Mouse (Mus musculus) urinary bladder, adult 2 months (tissue): ENCODE results near the gene Slc5a10. TPM values are rescaled to one million over a fixed set of nuclear protein-coding genes. Genes with fewer than 3 reads are reported as not detected.

Experiments used
- DNase-seq: peaks from one replicate; pipeline ENCODE4 v3.0.0; 2022; ENCODE audit warnings: low spot score
- polyA plus RNA-seq: library from polyadenylated mRNA; depleted of rRNA; stranded (reverse); fragments of >200 nt; gene quantifications from 2 replicates; pipeline ENCODE4 v1.2.3, GENCODE M21; 2012

Slc5a10 gene
- polyA plus RNA-seq, 1 experiment: 0.03 TPM

GRCm38 (mm10) chr11:61669492-61670490 lies 50.8 kb downstream of the Slc5a10 start:
- no peak for DNase-seq

GRCm38 (mm10) chr11:61667782-61668181 lies 52.8 kb downstream of the Slc5a10 start:
- no peak for DNase-seq

DNA sequence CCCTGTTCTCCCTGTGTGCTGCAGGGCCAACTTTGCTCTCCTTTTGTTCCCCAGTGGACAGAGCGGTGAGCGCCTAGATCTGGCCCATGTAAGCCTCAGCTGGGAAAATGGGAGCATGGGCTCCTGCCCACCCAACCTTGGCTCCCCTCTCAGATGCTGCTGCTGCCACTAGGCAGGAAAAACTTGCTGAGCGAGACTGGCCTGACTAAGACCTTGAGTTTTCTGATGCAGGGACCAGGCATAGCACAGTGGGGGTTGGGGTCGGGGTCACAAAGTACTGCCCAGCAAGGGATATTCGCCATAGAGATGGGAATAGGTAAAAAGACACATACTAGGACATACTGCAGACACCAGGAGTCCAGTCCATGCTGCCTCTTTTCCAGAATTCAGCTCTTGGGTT lies 53.4 kb downstream of the Slc5a10 start:
- DNase-seq: no peak

DNA sequence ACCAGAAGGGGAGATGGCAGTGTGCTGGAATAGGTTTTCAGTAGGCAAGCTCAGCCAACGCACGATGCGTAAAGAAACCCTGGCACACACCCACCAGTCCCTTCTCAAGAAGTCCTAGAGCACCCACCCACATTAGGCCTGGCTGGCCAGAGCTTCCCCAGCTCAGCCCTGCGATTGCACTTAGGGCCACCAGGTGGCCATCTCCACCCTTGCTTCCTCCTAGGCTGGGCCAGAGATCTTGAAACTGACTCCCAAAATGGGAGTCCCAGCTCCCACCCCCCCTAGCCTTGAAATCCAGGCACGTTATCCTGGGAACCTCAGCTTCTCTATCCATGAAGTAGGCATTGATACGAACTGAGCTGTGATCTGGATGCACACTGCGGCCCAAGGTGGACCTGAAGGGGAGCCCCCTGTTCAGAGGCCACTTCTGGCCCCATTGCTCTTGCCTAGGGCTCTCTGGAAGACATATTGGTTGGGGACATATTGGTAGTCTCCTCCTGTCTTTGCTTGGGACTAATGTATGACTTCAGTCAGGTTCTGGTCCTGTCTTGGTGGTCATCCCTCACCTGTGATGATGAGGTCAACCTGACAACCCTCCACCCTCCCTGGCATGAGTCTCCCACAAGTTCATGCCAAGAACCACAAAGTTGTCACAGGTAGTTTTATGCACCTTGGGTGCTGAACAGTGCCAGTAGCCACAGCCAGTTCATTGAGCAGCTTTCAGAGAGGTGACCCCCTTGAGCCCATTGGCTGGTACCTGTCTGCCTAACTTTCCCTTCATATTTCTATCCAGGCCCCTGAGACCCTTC lies 54.4 kb downstream of the Slc5a10 start:
- DNase-seq: no peak

DNA sequence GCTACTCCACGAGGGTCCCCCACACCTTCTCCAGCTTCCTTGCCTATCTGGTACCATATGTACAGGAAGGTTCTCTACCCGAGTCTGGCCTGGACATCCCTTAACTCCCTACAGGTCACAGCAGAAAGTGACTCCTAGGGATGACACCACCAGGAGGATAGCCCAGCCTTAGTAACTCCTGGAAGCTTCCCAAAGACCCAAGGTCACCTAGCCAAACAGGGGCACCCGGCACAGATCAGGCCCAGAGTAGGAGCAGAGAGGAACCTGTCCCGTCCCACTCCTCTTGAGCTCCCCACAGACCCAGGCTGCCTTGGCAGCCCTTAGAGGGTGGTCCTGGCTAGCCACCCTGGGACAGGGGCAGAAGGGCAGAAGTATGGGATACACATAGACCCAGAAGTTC lies 55.2 kb downstream of the Slc5a10 start:
- DNase-seq: no peak

DNA sequence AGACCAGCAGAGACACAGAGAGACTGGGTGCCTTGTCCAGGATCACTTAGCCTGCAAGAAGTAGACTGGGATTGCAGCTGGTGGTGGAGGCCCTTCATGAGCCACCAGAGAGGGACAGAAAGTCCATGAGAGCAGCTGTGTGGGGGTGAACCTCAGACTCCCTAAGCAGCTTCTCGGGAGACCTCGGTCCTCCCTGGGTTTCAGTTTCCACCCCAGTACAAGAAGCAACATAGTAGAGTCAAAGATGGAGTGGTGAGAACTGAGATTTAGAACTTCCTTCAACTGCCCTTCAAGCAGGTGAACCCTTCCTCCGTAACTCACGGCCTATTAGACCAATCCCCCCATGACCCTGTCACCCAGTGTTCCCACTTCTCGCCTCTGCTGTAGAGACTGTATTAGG lies 58.4 kb downstream of the Slc5a10 start:
- DNase-seq: no peak

DNA sequence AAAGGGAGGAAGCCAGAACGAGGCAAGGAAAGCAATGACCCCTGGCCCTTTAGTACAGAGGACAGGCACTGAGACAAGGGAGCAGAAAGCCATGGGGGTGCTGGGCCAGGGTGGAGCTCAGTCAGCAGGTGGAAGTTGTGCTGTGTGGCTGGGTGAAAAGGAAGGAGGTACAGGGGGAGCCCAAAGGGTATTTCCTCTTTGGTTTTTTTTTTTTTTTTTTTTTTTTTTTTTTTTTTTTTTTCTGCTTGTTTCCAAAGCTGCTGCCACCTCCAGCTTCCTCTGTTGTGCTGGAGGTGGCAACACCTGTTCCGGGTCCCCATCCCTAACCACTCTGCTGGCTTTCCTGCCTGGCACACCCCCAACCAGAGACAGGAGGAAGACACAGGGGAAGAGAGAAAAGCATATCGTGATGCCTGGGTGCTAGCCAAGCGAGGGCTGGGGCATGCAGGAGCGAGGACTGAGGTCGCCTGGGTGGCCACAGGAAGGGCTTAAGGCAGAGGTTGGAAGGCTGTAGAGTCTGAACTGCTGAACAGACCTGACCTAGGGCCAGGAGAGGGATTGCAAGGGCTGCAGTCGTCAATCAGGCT lies 59.7 kb downstream of the Slc5a10 start:
- DNase-seq: no peak

- DNase-seq: no peak
Observed at GRCm38 (mm10) chr11:61660001-61660400, 60.6 kb downstream of the Slc5a10 start.

DNA sequence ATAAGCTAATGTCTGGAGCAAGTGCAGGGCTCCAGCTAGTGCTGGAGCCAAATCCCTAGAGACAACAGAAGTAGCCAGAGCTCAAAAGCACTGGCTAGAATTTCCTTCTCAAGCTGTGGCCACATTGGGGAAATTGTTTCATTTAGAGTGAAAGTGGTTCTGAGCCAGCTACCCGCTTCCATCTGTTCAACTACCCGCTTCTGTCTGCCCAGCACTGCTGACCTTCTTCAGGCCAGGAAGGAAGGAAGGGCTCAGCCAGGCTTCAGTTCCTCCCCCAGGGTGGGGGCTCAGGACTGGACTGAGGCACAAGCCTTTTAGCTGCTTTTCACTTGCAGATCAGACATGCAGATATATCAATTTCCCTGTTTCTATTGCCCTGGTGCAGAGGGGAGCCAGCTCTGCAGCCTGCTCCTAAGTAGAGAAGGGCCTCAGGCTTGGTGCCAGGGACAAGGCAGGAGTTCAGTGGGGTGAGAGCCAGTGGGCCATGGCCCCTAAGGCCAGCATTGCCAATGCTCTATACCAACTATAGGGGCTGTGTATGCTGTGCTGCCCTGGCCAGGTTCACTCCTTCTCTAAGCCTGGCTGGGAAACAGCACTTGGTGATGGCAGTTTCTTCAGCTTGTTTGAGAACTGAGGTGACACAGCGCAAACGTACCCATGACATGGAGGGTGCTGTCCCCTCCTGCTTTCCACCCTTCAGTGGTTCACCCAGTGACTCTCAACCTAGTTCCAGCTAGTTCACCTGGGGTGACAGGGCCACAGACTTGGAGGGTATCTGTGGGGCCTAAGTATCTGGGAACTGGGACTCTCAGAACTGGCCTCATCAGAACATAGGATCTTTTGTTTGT lies 61.4 kb downstream of the Slc5a10 start:
- DNase-seq: no peak

DNA sequence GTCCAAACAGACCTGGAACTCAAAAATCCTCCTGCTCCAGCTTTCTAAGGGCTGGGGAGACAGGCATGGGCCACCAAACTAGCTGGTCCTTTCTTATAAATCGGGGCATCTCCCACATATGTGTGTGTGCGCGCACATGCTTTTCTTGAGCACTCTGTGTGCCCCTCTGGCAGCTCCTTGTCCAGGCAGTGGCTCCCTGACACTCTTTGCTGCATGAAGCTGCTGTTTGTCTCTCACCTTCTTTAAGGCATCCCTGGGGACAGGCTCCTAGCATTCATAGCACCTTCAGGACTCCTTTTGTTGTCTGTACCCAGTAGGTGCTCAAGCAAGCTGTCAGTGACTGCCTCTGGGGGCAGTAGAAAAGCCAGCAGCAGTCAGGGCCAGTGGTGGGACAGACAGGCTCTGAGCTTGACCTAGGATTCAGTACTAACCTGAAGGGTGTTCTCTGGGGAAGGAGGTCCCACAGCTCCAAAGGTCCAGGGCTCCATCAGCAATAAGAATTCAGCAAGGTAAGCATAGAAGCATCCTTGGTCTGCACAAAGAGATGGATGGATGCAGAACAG lies 62.2 kb downstream of the Slc5a10 start:
- DNase-seq: no peak

DNA sequence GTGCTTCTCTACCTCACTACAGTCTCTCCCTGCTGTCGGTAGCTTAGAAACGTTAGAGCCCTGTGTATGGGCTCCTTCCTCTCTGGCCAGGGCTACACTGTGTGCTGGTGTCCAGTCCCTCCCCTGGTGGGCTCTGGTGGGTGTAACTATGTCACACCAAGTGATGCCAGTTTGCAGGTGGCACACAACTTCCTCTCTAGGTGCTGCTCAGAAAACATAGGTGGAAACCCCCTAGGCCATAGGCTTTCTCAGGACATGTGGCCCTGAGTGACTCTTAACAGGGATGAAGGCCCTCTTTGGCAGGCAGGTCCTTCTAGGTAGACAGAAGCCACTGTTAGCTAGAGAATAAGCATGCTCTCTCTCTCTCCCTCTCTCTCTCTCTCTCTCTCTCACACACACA lies 63.2 kb downstream of the Slc5a10 start:
- no peak for DNase-seq

DNA sequence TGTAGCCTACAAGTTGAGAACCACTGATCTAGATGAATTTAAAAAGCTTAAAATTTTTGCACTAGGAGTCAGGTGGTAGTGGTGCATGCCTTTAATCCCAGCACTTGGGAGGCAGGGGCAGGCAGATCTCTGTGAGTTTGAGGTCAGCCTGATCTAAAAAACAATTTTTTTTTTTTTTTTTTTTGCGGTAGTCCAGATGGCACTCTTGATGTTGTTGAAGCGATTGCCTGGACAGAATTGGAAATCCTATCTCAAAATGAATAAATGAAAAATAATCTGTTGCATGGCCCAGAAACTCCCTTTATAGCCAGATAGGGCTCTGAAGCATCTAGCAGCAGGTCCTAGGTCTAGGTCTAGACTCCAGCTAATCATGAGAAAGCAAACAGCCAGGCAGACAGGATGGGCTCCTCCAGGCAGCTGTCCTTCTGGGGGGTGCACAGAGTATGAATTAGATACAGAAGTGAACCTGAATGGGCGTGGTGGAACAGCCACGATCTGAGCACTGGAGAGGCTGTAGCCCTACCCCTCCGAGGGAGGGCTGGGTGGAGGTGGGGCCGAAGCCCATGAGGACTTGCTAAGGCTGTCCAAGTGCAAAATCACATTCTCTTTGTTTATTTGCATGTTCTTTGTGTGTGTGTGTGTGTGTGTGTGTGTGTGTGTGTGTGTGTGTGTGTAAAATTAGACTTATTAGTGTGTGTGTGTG lies 64.3 kb downstream of the Slc5a10 start:
- DNase-seq: no peak

DNA sequence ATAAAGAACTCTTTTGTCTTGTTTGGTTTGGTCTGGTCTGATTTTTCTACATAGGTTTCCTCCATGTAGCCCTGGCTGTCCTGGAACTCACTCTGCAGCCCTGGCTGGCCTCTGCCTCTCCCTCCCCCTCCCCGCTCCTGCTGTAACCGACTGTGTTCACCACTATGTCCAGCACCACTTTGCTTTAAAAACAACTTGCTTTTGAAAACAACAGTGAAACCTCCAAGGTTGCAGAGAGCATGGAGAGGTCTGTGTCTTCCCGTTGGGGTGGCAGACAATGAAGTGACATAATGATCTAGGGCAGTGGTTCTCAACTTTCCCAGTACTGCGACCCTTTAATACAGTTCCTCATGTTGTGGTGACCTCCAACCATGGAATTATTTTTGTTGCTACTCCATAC lies 65.0 kb downstream of the Slc5a10 start:
- no peak for DNase-seq

GRCm38 (mm10) chr11:61654786-61655311 lies 65.8 kb downstream of the Slc5a10 start:
- no peak for DNase-seq

GRCm38 (mm10) chr11:61653568-61653967 lies 67.1 kb downstream of the Slc5a10 start:
- no peak for DNase-seq

DNA sequence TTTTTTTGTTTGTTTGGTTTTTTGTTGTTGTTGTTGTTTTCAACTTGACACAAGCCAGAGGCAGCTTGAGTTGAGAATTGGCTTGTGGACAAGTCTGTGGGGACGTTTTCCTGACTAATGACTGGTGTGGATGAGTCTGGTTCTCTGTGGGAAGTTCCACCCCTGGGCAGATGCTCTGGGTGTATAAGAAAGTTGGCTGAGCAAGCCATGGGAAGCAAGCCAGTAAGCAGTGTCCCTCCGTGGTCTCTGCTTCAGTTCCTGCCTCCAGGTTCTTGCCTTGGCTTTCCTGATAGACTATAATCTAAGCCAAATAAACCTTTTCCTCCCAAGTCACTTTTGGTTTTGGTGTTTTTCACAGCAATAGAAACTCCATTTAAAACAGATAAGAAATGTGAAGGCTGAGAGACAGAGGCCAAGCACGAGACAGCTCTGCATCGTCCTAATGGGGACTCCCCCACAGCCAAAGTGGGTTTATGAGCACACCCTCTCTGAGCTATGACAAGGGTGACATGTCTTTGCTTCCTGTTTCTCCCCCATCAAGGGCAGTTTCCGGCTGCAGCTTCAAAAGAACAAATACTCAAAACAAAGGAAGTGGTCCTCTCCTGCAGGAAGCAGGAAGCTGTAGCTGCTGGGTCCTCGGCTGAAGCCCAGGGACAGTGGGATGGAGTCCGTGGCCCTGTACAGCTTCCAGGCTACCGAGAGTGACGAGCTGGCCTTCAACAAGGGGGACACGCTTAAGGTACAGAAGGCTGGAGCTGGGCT lies 67.8 kb downstream of the Slc5a10 start, which contains the start of gene Grap:
Gene Grap (plus strand): TSS at position 580 of the 762 bp plus-strand sequence.
- DNase-seq: no peak

DNA sequence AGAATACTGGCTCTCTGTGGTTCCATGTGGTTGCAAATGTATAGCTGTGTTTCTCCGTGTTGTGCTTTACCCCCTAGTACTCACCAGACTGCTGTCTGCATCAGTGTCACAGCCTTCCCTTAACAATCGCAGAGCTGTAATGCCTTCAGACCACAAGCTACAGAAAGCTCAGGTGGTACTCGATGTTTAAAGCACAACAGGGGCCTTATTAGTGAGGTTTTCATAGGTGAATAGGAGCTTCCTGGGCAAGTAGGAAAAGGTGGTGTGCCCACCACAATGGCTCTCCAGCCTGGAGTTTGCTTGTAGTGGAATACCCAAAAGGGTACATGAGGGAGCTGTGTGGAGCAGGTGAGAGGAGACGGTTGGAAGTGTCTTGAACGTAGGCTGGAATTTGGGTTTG lies 68.4 kb downstream of the Slc5a10 start:
- DNase-seq: no peak

GRCm38 (mm10) chr11:61650470-61651265 lies 70.0 kb downstream of the Slc5a10 start:
- no peak for DNase-seq
